Mouse (Mus musculus) duodenum, adult 2 months (tissue): ENCODE measurements around the gene Gtpbp1. TPM values are rescaled to one million over a fixed set of nuclear protein-coding genes. Genes with fewer than 3 reads are reported as not detected.

Source experiments
- polyA plus RNA-seq: library from polyadenylated mRNA; depleted of rRNA; stranded (reverse); fragments of >200 nt; gene quantifications from 2 replicates; pipeline ENCODE4 v1.2.3, GENCODE M21; 2012; ENCODE audit warnings: low replicate concordance; rRNA removed

Gene Gtpbp1
- polyA plus RNA-seq = 21.2 and 36.3 TPM in 2 replicates

DNA sequence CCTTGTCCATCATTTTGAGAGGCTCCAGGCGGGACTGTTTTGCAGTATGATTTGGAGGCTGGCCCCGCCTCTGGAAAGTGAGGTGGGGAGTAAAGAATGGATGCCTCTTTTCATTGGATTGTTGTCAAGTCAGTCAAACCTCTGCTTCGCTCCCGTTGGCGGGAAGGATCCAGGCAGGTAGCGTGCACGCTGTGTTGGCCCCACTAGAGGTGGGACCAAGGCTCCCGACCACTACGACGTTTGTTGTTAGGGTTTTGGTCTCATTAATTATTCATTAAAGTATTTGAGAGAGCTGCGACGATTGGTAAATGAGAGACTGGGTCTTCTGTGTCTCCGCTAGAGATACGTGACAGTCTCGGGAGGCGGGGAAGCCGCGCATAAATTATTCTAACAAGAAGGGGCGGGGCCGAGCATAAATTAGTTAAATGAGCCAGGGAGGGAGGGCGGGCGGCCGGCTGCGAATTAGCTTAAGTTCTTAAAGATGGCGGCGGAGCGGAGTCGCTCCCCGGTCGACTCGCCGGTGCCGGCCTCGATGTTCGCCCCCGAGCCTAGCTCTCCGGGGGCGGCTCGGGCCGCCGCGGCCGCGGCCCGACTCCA, at the start of gene Gtpbp1:
TSS of gene Gtpbp1 (plus strand) at position 420 of the 597 bp plus-strand sequence.

DNA sequence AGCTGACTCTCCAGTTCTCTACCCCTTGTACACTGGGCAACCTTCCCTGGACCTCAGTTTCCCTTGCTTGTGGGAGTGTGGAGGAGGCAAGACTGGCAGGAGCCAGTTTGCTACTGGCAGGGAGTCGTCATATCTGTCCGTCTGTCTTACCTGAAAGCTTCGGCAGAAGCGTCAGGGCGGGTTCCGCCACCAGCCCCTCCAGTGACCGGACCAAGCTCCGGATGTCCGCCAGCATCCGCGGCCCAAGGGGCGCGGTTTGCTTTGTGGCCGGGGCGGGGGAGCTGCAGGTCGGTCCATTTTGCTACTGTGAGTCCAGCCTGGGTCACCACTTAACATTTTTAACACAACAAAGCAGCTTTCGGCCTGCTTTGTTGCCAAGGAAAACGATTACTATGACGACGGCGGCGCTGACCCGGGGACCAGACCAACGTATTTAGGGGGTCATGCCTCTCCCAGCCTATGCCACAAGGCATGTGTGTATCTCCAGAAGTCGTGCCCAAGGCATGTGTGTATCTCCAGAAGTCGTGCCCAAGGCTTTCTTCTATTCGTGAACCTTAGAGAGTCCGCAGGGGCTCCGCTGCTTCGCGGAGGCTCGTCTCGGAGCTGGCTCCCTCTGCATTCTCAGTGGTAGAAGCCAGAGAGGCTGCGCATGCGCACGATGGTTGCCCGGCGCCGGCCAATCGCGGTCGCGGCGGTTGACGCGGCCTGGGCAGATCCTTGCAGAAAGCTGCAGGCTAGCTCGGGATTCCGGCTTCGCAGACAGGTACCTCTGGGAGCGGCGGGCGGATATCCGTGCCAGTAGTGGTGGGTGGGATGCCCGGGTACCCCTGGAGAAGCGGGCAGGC, 31.9 kb upstream of the Gtpbp1 start, which contains the start of the genes Fam227a and Cby1:
TSS of gene Fam227a (minus strand) at position 426 of the 845 bp plus-strand sequence.
TSS of gene Cby1 (plus strand) at position 669 of the 845 bp plus-strand sequence.

DNA sequence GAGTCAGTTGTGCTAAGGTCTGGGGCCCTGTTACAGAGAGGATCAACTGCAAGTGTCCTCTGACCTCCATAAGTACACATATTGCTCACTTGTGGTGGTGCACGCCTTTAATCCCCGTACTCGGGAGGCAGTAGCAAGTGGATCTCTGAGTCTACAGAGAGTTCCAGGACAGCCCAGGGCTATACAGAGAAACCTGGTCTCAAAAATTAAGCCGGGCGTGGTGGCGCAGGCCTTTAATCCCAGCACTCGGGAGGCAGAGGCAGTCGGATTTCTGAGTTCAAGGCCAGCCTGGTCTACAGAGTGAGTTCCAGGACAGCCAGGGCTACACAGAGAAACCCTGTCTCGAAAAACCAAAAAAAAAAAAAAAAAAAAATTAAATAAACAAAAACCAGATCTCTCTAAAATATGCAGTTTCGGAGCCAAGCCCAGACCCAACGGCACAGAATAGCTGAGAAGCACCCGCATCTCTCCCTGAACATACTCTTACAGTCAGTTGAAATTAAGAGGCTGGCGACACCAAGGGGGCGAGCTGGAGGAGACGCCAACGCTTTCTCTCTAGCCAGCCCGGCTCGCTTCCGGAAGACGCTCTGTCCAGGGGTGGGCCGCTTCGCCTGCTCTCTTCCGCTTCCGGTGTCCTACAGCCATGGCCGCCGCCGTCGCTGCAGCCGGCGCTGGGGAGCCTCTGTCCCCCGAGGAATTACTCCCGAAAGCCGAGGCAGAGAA, 20.2 kb upstream of the Gtpbp1 start, which contains the start of gene Tomm22:
TSS of gene Tomm22 (plus strand) at position 613 of the 723 bp plus-strand sequence.

DNA sequence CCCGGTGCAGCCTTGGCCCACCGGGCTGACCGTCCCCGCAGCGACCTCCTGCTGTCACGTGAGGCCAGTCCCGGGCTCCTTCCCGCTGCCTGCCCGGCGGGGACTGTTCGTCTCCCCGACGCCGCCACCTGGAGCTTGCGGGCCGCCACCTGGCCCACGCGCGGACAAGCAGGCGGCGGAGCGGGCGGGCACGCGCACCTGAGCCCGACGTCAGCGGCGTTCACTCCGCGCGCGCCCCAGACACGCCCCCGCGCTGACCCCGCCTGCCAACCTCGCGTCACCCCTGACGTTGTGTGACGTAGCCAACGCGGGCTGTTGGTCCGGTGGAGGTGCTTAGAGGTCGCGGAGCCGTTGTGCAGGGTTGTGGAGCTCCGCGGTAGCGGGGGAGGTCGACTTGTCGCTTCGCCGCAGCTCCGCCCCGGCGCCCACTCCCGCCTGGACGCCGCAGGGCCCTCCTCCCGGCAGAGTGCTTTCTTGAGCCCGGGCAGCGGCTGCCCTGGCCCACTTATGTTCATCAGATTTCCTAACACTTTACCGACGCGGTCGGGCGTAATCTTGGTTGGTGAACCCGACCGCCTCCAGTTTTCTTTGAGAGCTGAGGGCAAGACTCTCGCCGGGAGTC, 2.9 kb upstream of the Gtpbp1 start, which contains the start of gene Josd1:
TSS of gene Josd1 (minus strand) at position 274 of the 622 bp plus-strand sequence.

DNA sequence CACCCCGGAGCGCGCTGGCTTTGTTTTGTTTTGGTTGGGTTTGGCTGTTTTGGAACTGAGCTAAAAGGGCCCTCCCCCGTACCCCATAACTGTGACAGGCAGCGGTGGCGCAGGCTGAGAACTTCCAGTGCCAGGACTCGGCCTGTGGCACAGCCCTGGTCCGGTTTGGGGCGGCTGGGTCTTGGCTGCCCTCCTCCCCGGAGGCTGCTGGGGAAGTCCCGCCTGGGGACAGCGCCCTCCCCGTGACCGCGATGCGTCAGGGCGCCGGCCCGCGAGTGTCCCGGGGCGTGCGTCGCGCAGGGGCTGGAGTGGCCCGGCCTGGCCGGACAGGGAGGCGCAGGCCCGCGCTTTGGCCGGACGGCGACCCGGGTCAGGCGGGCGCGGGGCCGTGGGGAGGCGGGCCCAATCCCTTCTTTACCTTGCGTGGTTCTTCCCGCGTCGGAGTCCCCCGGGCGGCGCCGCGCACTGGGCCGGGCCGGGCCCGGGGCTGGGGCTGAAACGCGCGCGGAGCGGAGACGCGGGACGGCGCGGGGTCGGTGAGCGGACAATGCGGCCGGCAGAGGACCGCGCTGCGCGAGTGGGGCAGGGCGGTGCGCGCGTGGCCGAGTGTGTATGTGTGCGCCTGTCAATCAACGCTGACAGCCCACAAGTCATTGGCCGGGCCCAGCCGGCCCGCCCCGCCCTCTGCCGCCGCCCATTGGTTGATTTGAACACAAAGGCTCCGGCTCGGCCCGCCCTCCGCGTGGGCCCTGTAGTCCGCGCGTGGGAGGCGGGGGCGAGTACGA, 51.5 kb downstream of the Gtpbp1 start, which contains the start of gene Sun2:
TSS of gene Sun2 (minus strand) at position 616 of the 785 bp plus-strand sequence.

Other genes starting within 250 kb of the Gtpbp1 start
- 14.1 and 18.0 TPM in 2 replicates for gene Csnk1e, start 235.3 kb upstream of the Gtpbp1 start, polyA plus RNA-seq
- gene Kcnj4, start 185.6 kb upstream of the Gtpbp1 start, polyA plus RNA-seq = not detected in 2 replicates
- 12.8 and 13.6 TPM in 2 replicates for gene Kdelr3, start 174.4 kb upstream of the Gtpbp1 start, polyA plus RNA-seq
- gene Ddx17, start 144.1 kb upstream of the Gtpbp1 start, polyA plus RNA-seq = 70.0 and 89.2 TPM in 2 replicates
- 0.13 TPM in 1 of 2 replicates, not detected in the other for gene Dmc1, start 85.7 kb upstream of the Gtpbp1 start, polyA plus RNA-seq
- 0.08 and 0.22 TPM in 2 replicates for gene Fam227a, start 31.9 kb upstream of the Gtpbp1 start, polyA plus RNA-seq
- 7.6 and 9.6 TPM in 2 replicates for gene Cby1, start 31.6 kb upstream of the Gtpbp1 start, polyA plus RNA-seq
- gene Tomm22, start 20.0 kb upstream of the Gtpbp1 start, polyA plus RNA-seq = 16.2 and 23.5 TPM in 2 replicates
- 13.5 and 14.9 TPM in 2 replicates for gene Josd1, start 2.9 kb upstream of the Gtpbp1 start, polyA plus RNA-seq
- gene Sun2, start 51.7 kb downstream of the Gtpbp1 start, polyA plus RNA-seq = 18.8 and 19.8 TPM in 2 replicates
- 18.0 and 20.8 TPM in 2 replicates for gene Dnal4, start 87.0 kb downstream of the Gtpbp1 start, polyA plus RNA-seq
- 1.1 and 1.2 TPM in 2 replicates for gene Nptxr, start 113.9 kb downstream of the Gtpbp1 start, polyA plus RNA-seq
- 0.46 and 2.7 TPM in 2 replicates for gene Npcd, start 143.4 kb downstream of the Gtpbp1 start, polyA plus RNA-seq
- 14.2 and 16.8 TPM in 2 replicates for gene Cbx6, start 143.8 kb downstream of the Gtpbp1 start, polyA plus RNA-seq
- 7.4 and 10.7 TPM in 2 replicates for gene Apobec3, start 200.8 kb downstream of the Gtpbp1 start, polyA plus RNA-seq